Mouse (Mus musculus) CH12.LX (cell line): ENCODE data around the gene Gpr155. TPM values are rescaled to one million over a fixed set of nuclear protein-coding genes. Genes with fewer than 3 reads are reported as not detected.

Source experiments
- DNase-seq: peaks from one replicate; pipeline ENCODE4 v3.0.0-alpha.2; 2013; ENCODE audit errors: extremely low read depth
- H3K27ac ChIP-seq: 2 replicates; pipeline ENCODE4 v1.5.1; 2012; ENCODE audit warnings: low read depth, mild to moderate bottlenecking, control low read depth, moderate library complexity; ENCODE audit not compliant: insufficient read depth
- H3K27me3 ChIP-seq: replicated peaks from 2 replicates; pipeline ENCODE3; 2012; ENCODE audit warnings: inconsistent platforms
- H3K36me3 ChIP-seq, 2 experiments: replicated peaks in 1 of 2; 2 replicates each; pipeline versions ENCODE3 to v1.6.1; 2012; ENCODE audit warnings: inconsistent platforms in 1 of 2, low read length in 1 of 2, mild to moderate bottlenecking in 1 of 2, mixed read lengths in 1 of 2, moderate library complexity in 1 of 2; ENCODE audit not compliant: control insufficient read depth in 1 of 2, insufficient read depth in 1 of 2
- H3K4me1 ChIP-seq, 2 experiments: 2 replicates each; pipeline ENCODE4 v1.6.1; 2012; ENCODE audit warnings: inconsistent platforms in 1 of 2, moderate library complexity in 1 of 2; ENCODE audit not compliant: insufficient read depth in 2 of 2, control insufficient read depth in 1 of 2
- H3K4me2 ChIP-seq: 2 replicates; pipeline ENCODE4 v1.6.1; 2012; ENCODE audit warnings: low read depth, mild to moderate bottlenecking, control low read depth; ENCODE audit not compliant: poor library complexity, insufficient read depth, severe bottlenecking
- H3K4me3 ChIP-seq, 3 experiments: fragments of 150-350 bp in 1 of 3; sonication (generic) in 1 of 3; replicated peaks in 1 of 3; 2 replicates each; pipeline versions ENCODE3 to v1.5.1; 2011 to 2012; ENCODE audit warnings: low read depth in 2 of 3, low read length in 2 of 3, mild to moderate bottlenecking in 2 of 3, moderate library complexity in 2 of 3, control low read depth in 1 of 3, improper control_type of control experiment in 1 of 3, inconsistent platforms in 1 of 3, mixed read lengths in 1 of 3; ENCODE audit not compliant: poor library complexity in 1 of 3
- H3K79me2 ChIP-seq: replicated peaks from 2 replicates; pipeline ENCODE4 v1.6.1; 2012; ENCODE audit warnings: mild to moderate bottlenecking, moderate library complexity; ENCODE audit not compliant: control insufficient read depth, poor library complexity, insufficient read depth, severe bottlenecking; ENCODE audit errors: extremely low read depth
- H3K9ac ChIP-seq: 2 replicates; pipeline ENCODE4 v1.6.1; 2012; ENCODE audit warnings: low read depth, mild to moderate bottlenecking, control low read depth, moderate library complexity; ENCODE audit not compliant: insufficient read depth
- H3K9me3 ChIP-seq: replicated peaks from 2 replicates; pipeline ENCODE3; 2012; ENCODE audit warnings: low read length, inconsistent platforms, mixed read lengths
- BHLHE40 ChIP-seq: IDR thresholded peaks from 2 replicates; pipeline ENCODE4 v1.6.1; 2011; ENCODE audit warnings: mild to moderate bottlenecking, low read depth, low read length, improper control_type of control experiment
- E2F4 ChIP-seq: IDR thresholded peaks from 2 replicates; pipeline ENCODE4 v1.6.1; 2011; ENCODE audit warnings: low read depth, low read length, improper control_type of control experiment; ENCODE audit not compliant: insufficient replicate concordance
- GABPA ChIP-seq: IDR thresholded peaks from 2 replicates; pipeline ENCODE4 v1.6.1; 2012; ENCODE audit warnings: low read depth, low read length, improper control_type of control experiment, inconsistent platforms; ENCODE audit not compliant: insufficient replicate concordance
- MAZ ChIP-seq: IDR thresholded peaks from 2 replicates; pipeline ENCODE4 v1.6.1; 2012; ENCODE audit warnings: low read depth, mild to moderate bottlenecking, inconsistent platforms, low read length, improper control_type of control experiment, moderate library complexity
- MEF2A ChIP-seq: IDR thresholded peaks from 2 replicates; pipeline ENCODE4 v1.6.1; 2014; ENCODE audit warnings: low read depth, mild to moderate bottlenecking, inconsistent platforms, low read length, improper control_type of control experiment, borderline replicate concordance
- MXI1 ChIP-seq: IDR thresholded peaks from 2 replicates; pipeline ENCODE4 v1.6.1; 2011; ENCODE audit warnings: mild to moderate bottlenecking, low read depth, low read length, improper control_type of control experiment
- NRF1 ChIP-seq: IDR thresholded peaks from 2 replicates; pipeline ENCODE4 v1.6.1; 2014; ENCODE audit warnings: low read depth, mild to moderate bottlenecking, inconsistent platforms, low read length, improper control_type of control experiment, moderate library complexity
- POLR2A ChIP-seq: IDR thresholded peaks from 2 replicates; pipeline ENCODE4 v1.6.1; 2011; ENCODE audit warnings: low read depth, mild to moderate bottlenecking, improper control_type of control experiment, low read length
- POLR2AphosphoS2 ChIP-seq: IDR thresholded peaks from 2 replicates; pipeline ENCODE4 v1.6.1; 2011; ENCODE audit warnings: low read depth, low read length, improper control_type of control experiment
- SIN3A ChIP-seq: IDR thresholded peaks from 2 replicates; pipeline ENCODE4 v1.6.1; 2012; ENCODE audit warnings: low read length, improper control_type of control experiment, inconsistent platforms
- TCF12 ChIP-seq: IDR thresholded peaks from 2 replicates; pipeline ENCODE4 v1.6.1; 2014; ENCODE audit warnings: low read depth, mild to moderate bottlenecking, inconsistent platforms, low read length, improper control_type of control experiment
- UBTF ChIP-seq: IDR thresholded peaks from 2 replicates; pipeline ENCODE4 v1.6.1; 2012; ENCODE audit warnings: low read depth, mild to moderate bottlenecking, inconsistent platforms, low read length, improper control_type of control experiment, moderate library complexity
- USF1 ChIP-seq: IDR thresholded peaks from 2 replicates; pipeline ENCODE4 v1.6.1; 2014; ENCODE audit warnings: low read depth, mild to moderate bottlenecking, inconsistent platforms, low read length, improper control_type of control experiment
- dilution Hi-C: fragments of 300-500 bp; cut with MboI; formaldehyde crosslinking; loops from 2 replicates; pipeline ENCODE4 v1.14.3; 2020; ENCODE audit warnings: low sequenced_read_pairs; ENCODE audit not compliant: extremely low pct_unique_long_range_greater_than_20kb, extremely low pct_ligation_motif_present
- in situ Hi-C: fragments of 300-500 bp; cut with MboI; formaldehyde crosslinking; loops from 3 replicates; pipeline ENCODE4 v1.14.3; 2019; ENCODE audit warnings: low sequenced_read_pairs, low pct_ligation_motif_present, low pct_unique_long_range_greater_than_20kb, mixed read lengths
- polyA plus RNA-seq: library from polyadenylated mRNA; unstranded; fragments of >175 nt; gene quantifications from 2 replicates; pipeline ENCODE4 v1.2.1, GENCODE M21; 2012; ENCODE audit warnings: low read depth; ENCODE audit not compliant: insufficient read length
- total RNA-seq, 2 experiments: library from RNA; depleted of rRNA; stranded (reverse); fragments of 300-350 nt in 1 of 2; fragments of >200 nt in 1 of 2; gene quantifications; 2 replicates each; pipeline ENCODE4 v1.2.3; 2012 to 2014

Gene Gpr155
- total and polyA plus RNA-seq, 3 experiments, result 3.0 to 5.7 (median 3.2) TPM

DNA sequence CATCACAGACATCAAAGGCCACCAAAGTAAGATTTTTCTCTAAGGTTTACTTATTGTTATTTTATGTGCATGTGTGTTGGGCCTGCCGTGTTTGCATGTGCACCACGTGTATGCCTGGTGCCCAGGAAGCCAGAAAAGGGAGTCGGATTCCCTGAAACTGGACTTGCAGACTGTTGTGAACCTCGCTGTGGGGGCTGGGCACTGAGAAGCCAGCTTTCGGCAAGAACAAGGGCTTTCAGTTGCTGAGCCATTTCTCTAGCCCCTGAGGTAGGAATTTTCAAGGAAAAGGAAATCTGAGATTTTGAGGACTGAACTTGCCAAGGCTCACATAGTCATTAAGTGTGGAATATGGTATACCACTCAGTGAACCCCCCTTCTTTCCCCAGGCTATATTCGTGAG is 39.2 kb downstream of the Gpr155 start:
- no peaks in the 10 kb centered on the region for H3K79me2 ChIP-seq
- no peaks in the 10 kb centered on the region for H3K27me3 ChIP-seq
- H3K4me2 ChIP-seq, result no peak overlapping the region
- TF ChIP-seq GABPA, result no peak
- TF ChIP-seq UBTF, result no peak
- TF ChIP-seq USF1, result no peak
- TF ChIP-seq BHLHE40, result no peak
- no peak for TF ChIP-seq MAZ
- H3K9ac ChIP-seq, result no peak overlapping the region
- no peak for DNase-seq
- H3K36me3 ChIP-seq, result peaks cover 0 to 4% of the 10 kb centered on the region in 2 experiments
- no peak overlapping the region for H3K27ac ChIP-seq
- H3K4me1 ChIP-seq, result peaks cover 0 to 5% of the 10 kb centered on the region in 2 experiments; a peak in 1 of 4 replicates
- no peak overlapping the region for H3K4me3 ChIP-seq
- H3K9me3 ChIP-seq, result no peaks in the 10 kb centered on the region
- in situ Hi-C loops, result no loop called here
- dilution Hi-C loops, result no loop called here

DNA sequence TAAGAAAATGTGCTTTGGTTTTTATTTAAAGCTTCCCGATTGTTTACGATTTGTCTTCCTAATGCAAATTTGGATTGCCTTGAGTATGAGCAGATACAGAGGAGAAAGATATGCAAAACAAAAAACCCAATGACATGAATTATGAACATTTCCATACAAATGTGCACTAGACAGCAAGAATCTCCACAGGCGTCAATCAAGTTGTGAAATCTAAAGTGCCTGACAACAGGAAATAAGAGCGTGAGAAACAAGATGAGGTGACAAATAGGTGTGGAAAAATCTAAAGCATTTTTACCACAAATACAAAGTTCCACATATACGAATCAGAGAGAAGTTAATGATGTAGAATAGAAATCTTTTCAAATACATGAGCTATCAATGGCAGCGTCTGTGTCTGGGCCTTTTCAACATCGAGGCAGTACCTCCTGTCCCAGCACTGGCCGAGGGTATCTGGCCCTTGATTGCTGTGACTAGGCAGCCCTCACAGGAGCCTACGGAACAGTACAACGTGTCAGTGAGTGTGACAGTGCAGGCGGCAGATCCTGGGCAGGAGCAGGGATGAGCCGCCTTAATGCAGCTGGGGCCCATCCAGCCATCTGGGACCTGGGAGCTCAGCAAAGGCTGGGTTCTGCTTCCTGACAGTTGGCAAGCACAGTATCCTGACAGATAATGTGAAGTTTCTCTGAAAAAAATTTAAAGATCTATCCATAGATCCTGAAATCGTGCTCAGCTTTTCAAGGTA is 39.9 kb downstream of the Gpr155 start:
- H3K4me3 ChIP-seq, result no peak overlapping the region
- dilution Hi-C loops, result no loop called here
- no peak for DNase-seq
- TF ChIP-seq USF1, result no peak
- no peak for TF ChIP-seq SIN3A
- TF ChIP-seq POLR2A, result no peak
- no peak for TF ChIP-seq MEF2A
- no peak for TF ChIP-seq E2F4
- TF ChIP-seq MXI1, result no peak
- no peak for TF ChIP-seq TCF12
- TF ChIP-seq, all 38 proteins: peak for 0
- Histone ChIP-seq H3K9ac (no peak overlapping the region), H3K4me1 (peaks cover 0 to 5% of the 10 kb centered on the region in 2 experiments; a peak in 1 of 4 replicates), H3K4me2 (no peak overlapping the region), H3K27ac (no peak overlapping the region), H3K36me3 (peaks cover 0 to 4% of the 10 kb centered on the region in 2 experiments), H3K79me2 (no peaks in the 10 kb centered on the region), H3K27me3 (no peaks in the 10 kb centered on the region), H3K9me3 (no peaks in the 10 kb centered on the region)
- in situ Hi-C loops, result no loop called here

DNA sequence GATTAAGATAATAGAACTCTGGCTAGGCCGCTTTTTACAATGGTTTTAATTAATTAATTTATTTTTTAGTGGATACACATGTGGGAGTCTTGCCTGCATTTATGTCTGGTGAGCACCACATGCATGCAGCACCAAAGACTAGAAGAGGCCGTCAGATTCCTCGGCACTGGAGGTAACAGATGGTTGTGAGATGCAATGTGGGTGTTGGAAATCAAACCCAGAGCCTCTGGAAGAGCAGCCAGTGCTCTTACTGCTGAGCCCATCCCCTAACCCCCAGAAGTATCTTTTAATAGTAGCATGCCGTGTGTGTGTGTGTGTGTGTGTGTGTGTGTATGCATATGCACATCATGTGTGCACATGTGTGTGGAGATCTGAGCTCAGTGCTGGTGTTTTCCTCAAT is 41.2 kb downstream of the Gpr155 start:
- in situ Hi-C loops, result no loop called here
- no peak overlapping the region for H3K4me2 ChIP-seq
- H3K9me3 ChIP-seq, result no peaks in the 10 kb centered on the region
- TF ChIP-seq NRF1, result no peak
- TF ChIP-seq POLR2AphosphoS2, result no peak
- DNase-seq, result no peak
- peaks cover 0 to 5% of the 10 kb centered on the region in 2 experiments; a peak in 1 of 4 replicates for H3K4me1 ChIP-seq
- H3K79me2 ChIP-seq, result no peaks in the 10 kb centered on the region
- no peaks in the 10 kb centered on the region for H3K27me3 ChIP-seq
- no peak overlapping the region for H3K4me3 ChIP-seq
- no peak overlapping the region for H3K9ac ChIP-seq
- H3K27ac ChIP-seq, result no peak overlapping the region
- H3K36me3 ChIP-seq, result peaks cover 0 to 2% of the 10 kb centered on the region in 2 experiments
- dilution Hi-C loops, result no loop called here
